Mouse (Mus musculus) ES-Bruce4 (cell line): Measurements from ENCODE around the gene Rhox3a2. TPM values are rescaled to one million over a fixed set of nuclear protein-coding genes. Genes with fewer than 3 reads are reported as not detected.
"Not testable (repeated sequence)": the region's sequence is repeated elsewhere in the genome, so short reads cannot be mapped to it uniquely, and the experiment has no call there.

Experiments used
- H3K27ac ChIP-seq: 2 replicates; pipeline ENCODE4 v1.5.1; 2012; ENCODE audit warnings: low read length, inconsistent platforms; ENCODE audit not compliant: insufficient read depth
- H3K27me3 ChIP-seq: 2 replicates; pipeline ENCODE4 v1.6.1; 2012; ENCODE audit warnings: mild to moderate bottlenecking, low read length, inconsistent platforms; ENCODE audit not compliant: control insufficient read depth, poor library complexity, insufficient read depth, severe bottlenecking
- H3K36me3 ChIP-seq: 2 replicates; pipeline ENCODE4 v1.6.1; 2012; ENCODE audit warnings: inconsistent platforms, mild to moderate bottlenecking, low read length, moderate library complexity; ENCODE audit not compliant: control insufficient read depth, poor library complexity, insufficient read depth, severe bottlenecking
- H3K4me1 ChIP-seq: one replicate; pipeline ENCODE4 v1.8.1; 2011; ENCODE audit warnings: low read length; ENCODE audit not compliant: control insufficient read depth, insufficient read depth
- H3K4me3 ChIP-seq: 2 replicates; pipeline ENCODE4 v1.5.1; 2011; ENCODE audit warnings: low read depth, mild to moderate bottlenecking, low read length
- H3K9ac ChIP-seq: 2 replicates; pipeline ENCODE4 v1.6.1; 2012; ENCODE audit warnings: low read depth, mild to moderate bottlenecking, inconsistent platforms; ENCODE audit not compliant: poor library complexity, severe bottlenecking
- H3K9me3 ChIP-seq: replicated peaks from 2 replicates; pipeline ENCODE4 v1.6.1; 2012; ENCODE audit warnings: mild to moderate bottlenecking, low read length, inconsistent platforms; ENCODE audit not compliant: control insufficient read depth, poor library complexity, insufficient read depth, severe bottlenecking
- polyA plus RNA-seq: library from polyadenylated mRNA; stranded (reverse); fragments of >200 nt; gene quantifications from 2 replicates; pipeline ENCODE4 v1.2.4, GENCODE M21; 2011; ENCODE audit warnings: low read depth; ENCODE audit not compliant: missing spikeins, insufficient read depth, insufficient read length

The Rhox3a2 gene
- not detected in 2 replicates for polyA plus RNA-seq

- H3K27me3 ChIP-seq, H3K36me3 ChIP-seq, H3K4me1 ChIP-seq, H3K4me3 ChIP-seq, H3K9ac ChIP-seq, H3K27ac ChIP-seq, H3K9me3 ChIP-seq: not testable (repeated sequence)
Measured at GRCm38 (mm10) chrX:37379728-37380127, at the start of gene Rhox3a2. Gene Rhox3a2 (plus strand): TSS chrX:37380028.

GRCm38 (mm10) chrX:37390548-37390947, 10.7 kb downstream of the Rhox3a2 start, which contains the start of gene Rhox4a2:
Gene Rhox4a2 (plus strand): TSS chrX:37390848.
- H3K27me3 ChIP-seq, H3K36me3 ChIP-seq, H3K9ac ChIP-seq, H3K4me1 ChIP-seq, H3K9me3 ChIP-seq, H3K27ac ChIP-seq, H3K4me3 ChIP-seq: not testable (repeated sequence)

- H3K4me1 ChIP-seq, H3K9ac ChIP-seq, H3K27me3 ChIP-seq, H3K4me3 ChIP-seq, H3K27ac ChIP-seq, H3K9me3 ChIP-seq, H3K36me3 ChIP-seq: not testable (repeated sequence)
Measured at GRCm38 (mm10) chrX:37411767-37412166, 31.9 kb downstream of the Rhox3a2 start, which contains the start of gene Rhox2b. Gene Rhox2b (plus strand): TSS chrX:37412067.

- H3K4me1 ChIP-seq, H3K36me3 ChIP-seq, H3K9me3 ChIP-seq, H3K27me3 ChIP-seq, H3K9ac ChIP-seq, H3K4me3 ChIP-seq, H3K27ac ChIP-seq: not testable (repeated sequence)
Measured at GRCm38 (mm10) chrX:37432194-37432593, 52.4 kb downstream of the Rhox3a2 start, which contains the start of gene Rhox4b. Gene Rhox4b (plus strand): TSS chrX:37432494.

Other genes with a start within 250 kb of the Rhox3a2 start
- not detected in 2 replicates for gene Akap14, start 211.2 kb upstream of the Rhox3a2 start, polyA plus RNA-seq
- gene Ndufa1, start 188.9 kb upstream of the Rhox3a2 start, polyA plus RNA-seq: 114 and 118 TPM in 2 replicates
- 5.3 and 9.1 TPM in 2 replicates for gene Rnf113a1, start 188.8 kb upstream of the Rhox3a2 start, polyA plus RNA-seq
- 3.0 and 3.3 TPM in 2 replicates for gene Gm9, start 169.0 kb upstream of the Rhox3a2 start, polyA plus RNA-seq
- gene Rhox1, start 157.8 kb upstream of the Rhox3a2 start, polyA plus RNA-seq: not detected in 2 replicates
- gene Rhox2a, start 135.1 kb upstream of the Rhox3a2 start, polyA plus RNA-seq: not detected in 2 replicates
- gene Rhox3a, start 130.1 kb upstream of the Rhox3a2 start, polyA plus RNA-seq: not detected in 2 replicates
- not detected in 2 replicates for gene Rhox4a, start 114.7 kb upstream of the Rhox3a2 start, polyA plus RNA-seq
- not detected in 2 replicates for gene Rhox4a2, start 10.8 kb downstream of the Rhox3a2 start, polyA plus RNA-seq
- gene Rhox2b, start 32.0 kb downstream of the Rhox3a2 start, polyA plus RNA-seq: not detected in 2 replicates
- not detected in 2 replicates for gene Rhox4b, start 52.5 kb downstream of the Rhox3a2 start, polyA plus RNA-seq
- gene Rhox2c, start 73.7 kb downstream of the Rhox3a2 start, polyA plus RNA-seq: not detected in 2 replicates
- gene Rhox3c, start 78.6 kb downstream of the Rhox3a2 start, polyA plus RNA-seq: not detected in 2 replicates
- gene Rhox4c, start 100.3 kb downstream of the Rhox3a2 start, polyA plus RNA-seq: not detected in 2 replicates
- not detected in 2 replicates for gene Rhox2d, start 113.4 kb downstream of the Rhox3a2 start, polyA plus RNA-seq
- not detected in 2 replicates for gene Rhox4d, start 134.3 kb downstream of the Rhox3a2 start, polyA plus RNA-seq
- not detected in 2 replicates for gene Rhox2e, start 150.4 kb downstream of the Rhox3a2 start, polyA plus RNA-seq
- gene Rhox3e, start 162.0 kb downstream of the Rhox3a2 start, polyA plus RNA-seq: not detected in 2 replicates
- not detected in 2 replicates for gene Rhox4e, start 177.4 kb downstream of the Rhox3a2 start, polyA plus RNA-seq
- gene Rhox2f, start 191.4 kb downstream of the Rhox3a2 start, polyA plus RNA-seq: not detected in 2 replicates
- not detected in 2 replicates for gene Rhox3f, start 201.0 kb downstream of the Rhox3a2 start, polyA plus RNA-seq
- not detected in 2 replicates for gene Rhox4f, start 227.7 kb downstream of the Rhox3a2 start, polyA plus RNA-seq
- gene Rhox3g, start 248.6 kb downstream of the Rhox3a2 start, polyA plus RNA-seq: not detected in 2 replicates